Mouse (Mus musculus) Patski (cell line): Measurements from ENCODE around the gene Ftl1. TPM values are rescaled to one million over a fixed set of nuclear protein-coding genes. Genes with fewer than 3 reads are reported as not detected.

ENCODE experiments used
- ATAC-seq: fragments of 100-300 bp; one replicate; pipeline ENCODE4 v1.8.0; 2021
- CTCF ChIA-PET: fragments of 350-600 bp; sonication (Branson Sonifier 250); formaldehyde crosslinking; loops from one replicate; lab custom pipeline; 2022; ENCODE audit warnings: inconsistent platforms; lab: Charles Lee
- POLR2A ChIA-PET: fragments of 350-600 bp; sonication (Branson Sonifier 250); formaldehyde crosslinking; loops from one replicate; lab custom pipeline; 2022; ENCODE audit warnings: antibody characterized with exemption, inconsistent platforms; lab: Charles Lee
- DNase-seq: peaks from one replicate; pipeline ENCODE4 v3.0.0-alpha.2; 2011; ENCODE audit warnings: low read depth, low spot score
- H3K27me3 ChIP-seq: fragments of 371-371 bp; one replicate; pipeline ENCODE4 v1.5.1; 2021
- CTCF ChIP-seq: fragments of 100-300 bp; IDR thresholded peaks from one replicate; pipeline ENCODE4 v1.5.1; 2021
- in situ Hi-C: fragments of 300-500 bp; cut with MboI; formaldehyde crosslinking; loops from 3 replicates; pipeline ENCODE4 v1.11.1; 2018; ENCODE audit warnings: low pct_unique_long_range_greater_than_20kb, mixed read lengths
- polyA plus RNA-seq: library from polyadenylated mRNA; unstranded; gene quantifications from one replicate; pipeline ENCODE4 v1.2.3, GENCODE M21; 2021

Ftl1 gene
- polyA plus RNA-seq, 1 experiment from 2014 or later: 15.6 TPM

DNA sequence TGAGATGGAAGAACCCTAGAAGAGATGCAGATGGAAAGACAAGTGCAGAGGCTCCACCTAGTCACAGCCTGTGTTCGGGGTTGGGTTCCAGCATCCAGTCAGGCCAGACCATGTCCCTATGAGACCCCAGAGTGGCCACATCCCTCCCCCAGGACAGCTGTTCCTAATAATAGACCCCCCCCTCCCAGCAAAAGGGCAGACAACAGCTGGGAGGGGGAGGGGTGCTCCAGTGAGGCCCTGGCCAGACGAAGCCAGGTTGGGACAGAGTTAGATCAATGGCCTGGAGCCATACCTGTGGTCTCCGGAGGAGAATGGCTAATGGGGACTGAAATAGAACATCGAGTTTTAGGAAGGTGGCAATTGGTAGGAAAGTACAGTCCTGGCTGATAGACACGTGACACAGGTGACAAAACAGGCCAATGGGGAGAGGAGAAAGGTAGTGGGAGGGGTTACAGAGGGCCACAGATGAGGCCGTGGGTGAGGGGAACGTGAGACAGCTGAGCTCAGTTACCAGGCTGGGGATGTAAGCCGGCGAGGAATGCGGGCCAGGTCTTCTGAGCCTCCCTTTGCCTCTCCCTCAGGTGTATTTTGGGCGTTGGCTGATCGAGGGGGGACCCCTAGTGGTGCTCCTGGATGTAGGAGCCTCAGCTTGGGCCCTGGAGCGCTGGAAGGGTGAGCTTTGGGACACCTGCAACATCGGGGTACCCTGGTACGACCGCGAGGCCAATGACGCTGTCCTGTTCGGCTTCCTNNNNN is 22.0 kb downstream of the Ftl1 start, which contains the start of gene Ruvbl2:
Gene Ruvbl2 (minus strand): TSS at position 576 of the 756 bp plus-strand sequence.
- no peaks in the 10 kb centered on the region for H3K27me3 ChIP-seq
- in situ Hi-C loops: no loop called here
- CTCF ChIA-PET: interaction anchor here (0.8 to 1.5 kb wide), 2 partner anchors 11 to 15 kb away, joined by 3 to 6 read pairs; no protein-coding TSS in a partner anchor
- ATAC-seq: no peak
- no peak for DNase-seq
- no peak for TF ChIP-seq CTCF
- POLR2A ChIA-PET: no interaction called here

DNA sequence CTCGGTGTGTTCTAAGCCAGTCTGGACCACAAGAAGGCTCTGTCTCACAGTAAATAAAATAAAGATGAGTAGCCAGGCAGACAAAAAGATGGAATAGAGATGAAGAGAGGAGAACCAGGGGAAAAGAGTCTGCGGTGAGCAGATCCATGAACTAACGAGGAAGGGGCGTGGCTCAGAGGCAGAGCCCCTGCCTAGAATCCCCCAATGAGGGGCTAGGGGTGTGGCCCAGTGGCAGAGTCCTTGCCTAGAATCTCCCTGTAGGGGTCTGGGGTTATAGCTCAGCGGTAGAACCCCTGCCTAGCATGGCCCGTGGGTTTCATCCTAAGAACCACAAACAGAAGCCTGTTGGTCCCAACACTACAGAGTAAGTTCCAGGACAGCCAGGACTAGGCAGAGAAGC is 22.6 kb downstream of the Ftl1 start:
- no peak for TF ChIP-seq CTCF
- ChIA-PET CTCF (no interaction called here), POLR2A (interaction anchor here (0.9 kb wide), 1 partner anchor 15 kb away, joined by 3 read pairs; no protein-coding TSS in a partner anchor)
- DNase-seq (no peak), ATAC-seq (no peak)
- no peaks in the 10 kb centered on the region for H3K27me3 ChIP-seq
- in situ Hi-C loops: no loop called here

DNA sequence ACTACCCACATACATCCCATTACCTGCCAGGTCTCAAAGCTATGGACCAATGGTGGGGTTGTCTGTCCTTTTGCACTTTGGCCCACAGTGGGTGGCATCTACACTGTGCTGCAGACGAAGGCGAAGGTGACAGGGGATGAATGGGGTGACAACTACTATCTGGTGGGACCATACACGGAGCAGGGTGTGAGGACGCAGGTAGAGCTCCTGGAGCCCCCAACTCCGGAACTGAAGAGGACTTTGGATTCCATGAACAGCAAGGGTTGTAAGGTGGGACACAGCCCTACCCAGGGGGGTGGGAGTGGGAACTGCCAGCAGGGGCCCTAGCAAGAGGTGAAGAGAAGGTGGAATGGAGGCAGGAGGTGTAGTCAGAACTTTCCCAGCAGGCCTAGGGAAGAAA is 23.2 kb downstream of the Ftl1 start:
- DNase-seq (no peak), ATAC-seq (no peak)
- TF ChIP-seq CTCF: no peak
- in situ Hi-C loops: no loop called here
- H3K27me3 ChIP-seq: no peaks in the 10 kb centered on the region
- ChIA-PET POLR2A (interaction anchor here (0.9 to 1.2 kb wide), 3 partner anchors 15 to 20 kb away, joined by 3 read pairs; no protein-coding TSS in a partner anchor), CTCF (no interaction called here)

DNA sequence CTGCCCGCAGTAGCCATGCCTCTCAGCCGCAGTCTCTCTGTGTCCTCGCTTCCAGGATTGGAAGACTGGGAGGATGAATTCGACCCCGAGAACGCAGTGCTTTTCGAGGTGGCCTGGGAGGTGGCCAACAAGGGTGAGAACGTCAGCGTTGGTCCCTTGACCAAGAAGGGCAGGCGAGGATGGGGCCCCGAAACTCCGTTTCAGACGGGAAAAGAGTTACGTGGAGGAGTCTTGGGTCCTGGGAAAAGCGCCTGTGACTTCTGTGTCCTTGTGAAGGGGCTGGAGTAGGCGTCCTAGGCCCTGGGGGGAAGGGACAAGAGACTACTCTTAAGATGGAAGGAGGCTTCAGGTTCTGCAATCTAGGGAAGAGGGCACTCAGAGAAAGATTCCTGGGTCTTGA is 24.6 kb downstream of the Ftl1 start:
- ATAC-seq (peak; percentile 18), DNase-seq (no peak)
- ChIA-PET CTCF (interaction anchor here (1.0 to 1.9 kb wide), 6 partner anchors 10 to 274 kb away, joined by 3 to 10 read pairs (median 4); no protein-coding TSS in a partner anchor), POLR2A (interaction anchor here (0.8 to 0.9 kb wide), 2 partner anchors 9 to 29 kb away, joined by 3 to 7 read pairs; no protein-coding TSS in a partner anchor)
- no peak for TF ChIP-seq CTCF
- in situ Hi-C loops: no loop called here
- H3K27me3 ChIP-seq: no peaks in the 10 kb centered on the region

DNA sequence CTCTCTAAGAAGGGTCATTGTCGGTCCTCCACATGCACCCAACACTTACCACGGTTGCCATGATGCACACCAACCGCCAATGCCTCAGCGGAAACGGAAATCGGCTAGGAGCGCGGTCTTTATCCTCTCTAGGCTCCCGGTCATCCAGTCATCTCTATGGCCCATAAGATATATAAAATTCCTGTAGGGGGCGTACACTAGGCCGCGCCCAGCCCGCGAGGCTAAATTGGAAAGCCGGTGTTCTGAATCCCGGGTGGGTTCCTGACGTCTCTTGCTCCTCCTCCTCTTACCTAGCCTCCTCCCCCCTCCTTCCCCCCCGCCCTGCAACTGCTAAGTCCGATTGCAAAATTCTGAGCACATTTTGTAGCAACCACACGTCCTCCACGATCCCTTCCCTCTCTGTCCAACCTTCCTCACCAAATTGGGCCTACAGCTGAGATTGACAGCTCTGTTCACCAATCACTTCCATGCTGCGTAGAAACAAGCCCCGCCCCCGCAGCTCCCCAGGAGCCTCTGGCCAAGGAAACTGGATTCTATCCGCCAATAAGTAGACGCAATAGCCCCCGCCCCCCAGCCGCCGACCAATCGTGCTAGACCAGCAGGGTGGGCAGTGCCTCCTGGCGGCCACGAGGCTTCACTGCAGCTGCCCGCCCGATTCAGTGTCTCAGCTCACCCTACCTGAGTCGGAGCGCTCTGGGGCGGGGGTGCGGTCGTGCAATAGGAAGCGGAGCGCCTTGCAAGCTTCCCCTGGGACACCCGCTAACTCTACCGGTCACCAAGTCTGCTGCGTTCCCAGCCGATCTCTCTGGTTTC is 25.3 kb downstream of the Ftl1 start, which contains the start of gene Gys1:
Gene Gys1 (plus strand): TSS at position 642 of the 813 bp plus-strand sequence.
- ChIA-PET POLR2A (interaction anchor here (0.5 to 1.0 kb wide), 4 partner anchors 8 to 28 kb away, joined by 3 to 7 read pairs (median 3); no protein-coding TSS in a partner anchor), CTCF (interaction anchor here (0.7 to 1.9 kb wide), 8 partner anchors 9 to 275 kb away, joined by 3 to 10 read pairs (median 3); no protein-coding TSS in a partner anchor)
- DNase-seq: peak; percentile 99
- no peak for TF ChIP-seq CTCF
- ATAC-seq: peak; percentile 74
- in situ Hi-C loops: no loop called here
- no peaks in the 10 kb centered on the region for H3K27me3 ChIP-seq

DNA sequence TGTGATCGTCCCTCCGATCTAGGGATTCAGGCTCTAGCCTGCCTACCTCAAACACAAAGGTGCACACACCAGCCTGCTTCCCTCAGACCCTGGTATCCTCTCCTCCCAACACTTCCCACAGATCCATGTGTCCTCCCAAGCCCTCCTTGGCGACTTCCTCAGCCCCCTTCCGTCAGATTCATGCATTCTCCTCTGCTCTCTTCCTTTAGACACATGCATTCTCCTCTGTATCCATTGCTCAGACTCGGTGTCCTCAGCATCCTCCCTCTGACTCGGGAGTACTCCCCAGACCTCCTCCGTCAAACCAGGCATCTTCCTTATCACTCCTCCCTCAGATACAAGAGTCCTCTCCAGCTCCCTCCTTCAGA is 25.9 kb downstream of the Ftl1 start:
- DNase-seq (no peak), ATAC-seq (no peak)
- POLR2A ChIA-PET: interaction anchor here (1.0 kb wide), 1 partner anchor 23 kb away, joined by 3 read pairs; no protein-coding TSS in a partner anchor
- no peaks in the 10 kb centered on the region for H3K27me3 ChIP-seq
- no peak for TF ChIP-seq CTCF
- in situ Hi-C loops: no loop called here
- CTCF ChIA-PET: interaction anchor here (0.7 to 1.9 kb wide), 6 partner anchors 8 to 275 kb away, joined by 3 to 10 read pairs (median 3); no protein-coding TSS in a partner anchor

DNA sequence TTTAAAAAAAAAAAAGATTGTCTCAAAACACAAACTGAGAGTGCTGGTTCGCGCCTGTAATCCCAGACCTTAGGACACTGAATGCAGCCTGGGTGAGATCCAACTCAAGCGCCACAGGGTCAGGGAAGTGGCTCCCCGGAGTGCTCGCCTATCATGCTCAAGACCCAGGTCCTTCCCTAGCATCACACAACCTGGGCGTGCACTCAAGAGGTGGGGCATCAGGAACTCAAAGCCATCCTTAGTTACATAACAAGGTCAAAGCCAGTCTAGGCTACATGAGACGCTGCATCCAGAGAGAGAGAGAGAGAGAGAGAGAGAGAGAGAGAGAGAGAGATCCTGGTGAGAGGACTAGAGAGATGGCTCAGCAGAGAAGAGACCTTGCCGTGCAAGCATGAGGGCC is 33.1 kb downstream of the Ftl1 start:
- POLR2A ChIA-PET: interaction anchor here (0.8 kb wide), 1 partner anchor 8 kb away, joined by 7 read pairs; the partner anchor contains the start of gene Gys1
- H3K27me3 ChIP-seq: no peaks in the 10 kb centered on the region
- in situ Hi-C loops: no loop called here
- TF ChIP-seq CTCF: no peak
- CTCF ChIA-PET: no interaction called here
- ATAC-seq (no peak), DNase-seq (no peak)

DNA sequence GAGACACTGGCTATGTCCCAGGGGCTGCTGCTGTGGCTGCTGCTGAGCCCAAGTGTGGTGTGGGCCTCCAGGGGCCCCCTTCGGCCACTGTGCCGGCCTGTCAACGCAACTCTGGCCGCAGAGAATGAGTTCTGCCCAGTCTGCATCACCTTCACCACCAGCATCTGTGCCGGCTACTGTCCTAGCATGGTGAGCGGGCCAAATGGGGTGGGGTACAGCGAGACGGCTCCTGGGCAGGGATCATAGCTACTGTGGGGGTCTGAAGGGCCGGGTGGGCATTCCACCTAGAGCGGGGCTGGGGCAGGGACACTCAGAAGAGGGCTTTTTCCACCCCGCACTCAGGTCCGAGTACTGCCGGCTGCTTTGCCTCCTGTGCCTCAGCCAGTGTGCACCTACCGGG is 38.5 kb downstream of the Ftl1 start:
- CTCF ChIA-PET: no interaction called here

DNA sequence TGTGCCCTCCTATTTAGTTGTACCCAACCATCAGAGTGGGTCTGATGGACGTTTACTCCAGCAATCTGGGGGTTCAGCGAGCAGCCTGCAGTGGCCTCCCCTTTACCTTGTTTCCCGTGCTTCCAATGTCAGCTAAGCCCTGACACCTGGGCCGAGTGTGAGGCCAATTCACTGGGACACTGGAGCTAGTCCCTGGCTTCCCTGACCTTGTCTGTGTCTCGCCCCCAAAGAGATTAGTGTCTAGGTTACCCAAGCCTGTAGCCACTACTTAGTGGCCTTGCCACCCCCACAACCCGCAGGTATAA is 39.1 kb downstream of the Ftl1 start, which contains the start of gene Lhb:
Gene Lhb (plus strand): TSS at position 206 of the 305 bp plus-strand sequence.
- DNase-seq (no peak), ATAC-seq (no peak)
- ChIA-PET CTCF (no interaction called here), POLR2A (no interaction called here)
- H3K27me3 ChIP-seq: no peaks in the 10 kb centered on the region
- in situ Hi-C loops: no loop called here
- TF ChIP-seq CTCF: no peak

More for the DNA sequence above, 38.5 kb downstream of the Ftl1 start:
- in situ Hi-C loops: no loop called here
- H3K27me3 ChIP-seq: no peaks in the 10 kb centered on the region
- DNase-seq (no peak), ATAC-seq (no peak)
- POLR2A ChIA-PET: no interaction called here
- TF ChIP-seq CTCF: no peak

DNA sequence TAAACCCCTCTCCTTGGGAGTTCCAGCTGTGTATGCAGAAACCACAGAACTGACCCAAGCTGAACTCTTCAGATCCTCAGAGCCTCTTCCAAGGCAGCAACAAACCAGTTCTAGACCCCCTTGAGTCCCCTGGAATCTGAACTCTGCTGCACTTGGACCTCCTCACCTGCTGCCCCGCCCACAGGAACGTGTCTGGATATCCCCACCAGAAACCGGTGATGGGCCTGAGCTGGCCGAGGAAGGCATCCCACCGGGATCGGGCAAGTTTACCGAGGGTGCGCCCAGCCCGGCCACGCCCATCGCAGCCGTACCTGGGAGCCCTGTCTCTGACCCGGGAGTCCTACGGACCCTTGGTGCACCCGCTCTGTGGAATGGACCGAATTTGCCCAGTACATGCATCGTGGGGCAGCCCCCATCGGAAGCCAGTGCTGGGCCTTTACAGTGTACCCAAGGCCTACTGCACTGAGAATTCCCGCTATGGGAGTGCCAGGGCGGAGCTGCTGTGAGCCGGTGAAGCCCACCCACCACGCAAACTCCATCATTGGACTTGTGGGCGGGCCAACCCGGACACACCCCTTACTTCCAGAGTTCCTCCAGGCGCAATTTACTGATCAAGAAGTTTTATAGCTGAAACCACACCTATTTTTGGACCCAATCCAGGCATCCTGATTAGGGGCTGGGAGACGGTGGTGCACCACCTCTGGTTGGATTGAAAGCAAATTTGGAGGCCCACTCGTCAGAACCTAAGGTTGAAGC is 39.6 kb downstream of the Ftl1 start:
- CTCF ChIA-PET: no interaction called here
- DNase-seq: no peak
- POLR2A ChIA-PET: no interaction called here

More for the DNA sequence above, 39.6 kb downstream of the Ftl1 start:
- no peak for TF ChIP-seq CTCF
- in situ Hi-C loops: no loop called here
- H3K27me3 ChIP-seq: no peaks in the 10 kb centered on the region
- ATAC-seq: no peak
